In genomic region chr13:9011596-9012350, GRCm38 (mm10) we compare ENCODE assay signal across 8 mouse cellular contexts. TPM values are rescaled to one million over a fixed set of nuclear protein-coding genes. Genes with fewer than 3 reads are reported as not detected.
DNase-seq lines count a peak whose midpoint lies in the region; ATAC-seq and TF ChIP-seq lines count a peak whose summit lies in the region.

No protein-coding gene starts in this region.

- no peak for TF ChIP-seq CTCF in forebrain, postnatal 0 days (IDR thresholded peaks at IDR 0.05; ENCODE audit: low read depth)

- H3K27me3 ChIP-seq in forebrain, postnatal 0 days (ENCODE audit: insufficient read depth, low read length): no peaks in the 10 kb centered on the region
- 0 out of 2 replicates have a peak, but pooled peaks cover 8% of the 10 kb centered on the region for H3K27me3 ChIP-seq in forebrain, embryonic 12.5 days
- no peaks in the 10 kb centered on the region for H3K27me3 ChIP-seq in heart, embryonic 10.5 days (ENCODE audit: insufficient read depth, poor library complexity, severe bottlenecking)
- H3K27me3 ChIP-seq in stomach, embryonic 16.5 days (ENCODE audit: control insufficient read depth, insufficient read depth, low read length): no peaks in the 10 kb centered on the region

- no peak overlapping the region for H3K27ac ChIP-seq in forebrain, postnatal 0 days (ENCODE audit: low read depth, low read length)
- no peak overlapping the region for H3K27ac ChIP-seq in forebrain, embryonic 12.5 days
- H3K27ac ChIP-seq in heart, embryonic 10.5 days: no peak overlapping the region
- H3K27ac ChIP-seq in stomach, embryonic 16.5 days (ENCODE audit: low read length): no peak overlapping the region

- H3K9ac ChIP-seq in forebrain, postnatal 0 days: no peak overlapping the region
- no peak overlapping the region for H3K9ac ChIP-seq in forebrain, embryonic 12.5 days
- H3K9ac ChIP-seq in stomach, embryonic 16.5 days (ENCODE audit: low read length): no peak overlapping the region

- no peaks in the 10 kb centered on the region for H3K36me3 ChIP-seq in forebrain, postnatal 0 days (ENCODE audit: insufficient read depth)
- H3K36me3 ChIP-seq in forebrain, embryonic 12.5 days (replicated peaks): no peaks in the 10 kb centered on the region
- H3K36me3 ChIP-seq in heart, embryonic 10.5 days: no peaks in the 10 kb centered on the region
- no peaks in the 10 kb centered on the region for H3K36me3 ChIP-seq in stomach, embryonic 16.5 days (ENCODE audit: control insufficient read depth, insufficient read depth, low read length)

- H3K4me2 ChIP-seq in forebrain, postnatal 0 days (ENCODE audit: low read depth): no peak overlapping the region
- no peak overlapping the region for H3K4me2 ChIP-seq in forebrain, embryonic 12.5 days
- H3K4me2 ChIP-seq in stomach, embryonic 16.5 days (ENCODE audit: low read depth, low read length): no peak overlapping the region

- H3K4me1 ChIP-seq in forebrain, postnatal 0 days (ENCODE audit: insufficient read depth): no peaks in the 10 kb centered on the region
- no peaks in the 10 kb centered on the region for H3K4me1 ChIP-seq in forebrain, embryonic 12.5 days
- peaks cover 3% of the 10 kb centered on the region; the same call in 1 of the 2 replicates for H3K4me1 ChIP-seq in heart, embryonic 10.5 days
- H3K4me1 ChIP-seq in stomach, embryonic 16.5 days (ENCODE audit: control insufficient read depth, insufficient read depth, low read length): no peaks in the 10 kb centered on the region

- peak; percentile 35 for DNase-seq in forebrain, postnatal 0 days
- DNase-seq in MN1 (ENCODE audit: low spot score): peak; percentile 71
- DNase-seq in cerebellum, postnatal 10 days: peak; percentile 84 to 88
- DNase-seq in heart, embryonic 10.5 days (ENCODE audit: low spot score): peak; percentile 94
- DNase-seq in large intestine, adult 2 months (ENCODE audit: low read depth, low spot score): peak; percentile 68

- H3K4me3 ChIP-seq in forebrain, postnatal 0 days (ENCODE audit: low read depth, low read length): no peak overlapping the region
- no peak overlapping the region for H3K4me3 ChIP-seq in forebrain, embryonic 12.5 days (replicated peaks)
- no peak overlapping the region for H3K4me3 ChIP-seq in heart, embryonic 10.5 days
- H3K4me3 ChIP-seq in stomach, embryonic 16.5 days (replicated peaks; ENCODE audit: low read length): no peak overlapping the region

- WGBS in forebrain, postnatal 0 days: 66% methylated on average over 12 of the region's 12 CpGs
- WGBS in forebrain, embryonic 12.5 days: 55% methylated on average over 12 of the region's 12 CpGs
- WGBS in heart, embryonic 10.5 days: 49% methylated on average over 12 of the region's 12 CpGs
- WGBS in large intestine, adult 2 months: 56% methylated on average over 12 of the region's 12 CpGs
- 64% methylated on average over 12 of the region's 12 CpGs for WGBS in stomach, embryonic 16.5 days

- H3K9me3 ChIP-seq in forebrain, postnatal 0 days (ENCODE audit: low read length): no peaks in the 10 kb centered on the region
- no peaks in the 10 kb centered on the region for H3K9me3 ChIP-seq in forebrain, embryonic 12.5 days
- no peaks in the 10 kb centered on the region for H3K9me3 ChIP-seq in heart, embryonic 10.5 days
- no peaks in the 10 kb centered on the region; the same call in 1 of the 2 replicates for H3K9me3 ChIP-seq in stomach, embryonic 16.5 days (replicated peaks; ENCODE audit: control insufficient read depth, low read length)

- ATAC-seq in forebrain, postnatal 0 days: no peak
- ATAC-seq in forebrain, embryonic 12.5 days (ENCODE audit: low FRiP score): no peak
- peak; percentile 92 for ATAC-seq in megakaryocyte progenitor cell, adult 5-6 weeks (replicated peaks; ENCODE audit: poor library complexity)
- ATAC-seq in stomach, embryonic 16.5 days (ENCODE audit: insufficient read depth, low FRiP score): 0 out of 2 replicates have a peak, but pooled peaks have one; percentile 80

RNA-seq across cellular contexts. Expression of gene Gtpbp4, which starts 15.9 kb away (rescaled TPM):
- 30.2 and 33.7 TPM in 2 replicates for total RNA-seq in forebrain, postnatal 0 days (2014; rRNA removed)
- polyA plus RNA-seq in forebrain, postnatal 0 days (2015; fragmentation: Nextera tagmentation; extraction: Ambion mirVana): 54.6 and 59.4 TPM in 2 replicates
- polyA plus RNA-seq in forebrain, embryonic 12.5 days (2016; fragmentation: Nextera tagmentation; extraction: Ambion mirVana): 88.1 and 96.2 TPM in 2 replicates
- polyA plus RNA-seq in heart, embryonic 10.5 days (2016; fragmentation: Nextera tagmentation; extraction: Ambion mirVana): 65.5 and 87.9 TPM in 2 replicates
- polyA plus RNA-seq in large intestine, adult 2 months (2012; rRNA removed): 6.2 and 7.8 TPM in 2 replicates
- 120 and 127 TPM in 2 replicates for total RNA-seq in megakaryocyte progenitor cell, adult 5-6 weeks (2015)
- total RNA-seq in megakaryocyte progenitor cell, adult 5-6 weeks (2017): 135 and 165 TPM in 2 replicates
- polyA plus RNA-seq in stomach, embryonic 16.5 days (2015; fragmentation: Nextera tagmentation; extraction: Ambion mirVana): 62.2 and 64.8 TPM in 2 replicates

RNA-seq across cellular contexts. Expression of gene Idi2, which starts 59.1 kb away (rescaled TPM):
- total RNA-seq in forebrain, postnatal 0 days (2014; rRNA removed): not detected in 2 replicates
- polyA plus RNA-seq in forebrain, postnatal 0 days (2015; fragmentation: Nextera tagmentation; extraction: Ambion mirVana): not detected in 2 replicates
- polyA plus RNA-seq in forebrain, embryonic 12.5 days (2016; fragmentation: Nextera tagmentation; extraction: Ambion mirVana): not detected in 2 replicates
- polyA plus RNA-seq in heart, embryonic 10.5 days (2016; fragmentation: Nextera tagmentation; extraction: Ambion mirVana): not detected in 2 replicates
- not detected in 2 replicates for polyA plus RNA-seq in large intestine, adult 2 months (2012; rRNA removed)
- not detected in 2 replicates for total RNA-seq in megakaryocyte progenitor cell, adult 5-6 weeks (2015)
- total RNA-seq in megakaryocyte progenitor cell, adult 5-6 weeks (2017): not detected in 2 replicates
- not detected in 2 replicates for polyA plus RNA-seq in stomach, embryonic 16.5 days (2015; fragmentation: Nextera tagmentation; extraction: Ambion mirVana)

Comparison
In these comparisons a context has a peak if more than half of its experiments do, and no peak if none do; other contexts are left out.
1. ATAC-seq: peak in megakaryocyte progenitor cell, adult 5-6 weeks (single experiment) and stomach, embryonic 16.5 days (single experiment); none in forebrain, postnatal 0 days (single experiment) and forebrain, embryonic 12.5 days (single experiment).
2. DNase-seq: peak in every context shown above with its lines; median percentile 94 in heart, embryonic 10.5 days; 86 in cerebellum, postnatal 10 days; 71 in MN1; 68 in large intestine, adult 2 months; 35 in forebrain, postnatal 0 days.